Mouse (Mus musculus) spleen, adult 10 weeks (tissue): Measurements from ENCODE around the gene Rap1gds1. TPM values are rescaled to one million over a fixed set of nuclear protein-coding genes. Genes with fewer than 3 reads are reported as not detected.

Experiments used
- polyA plus RNA-seq: library from polyadenylated mRNA; stranded (reverse); fragments of 350-450 nt; fragmentation: Illumina TruSeq; extraction: RNeasy Lipid Tissue Mini Kit (QIAGEN cat#74804); gene quantifications from one replicate; pipeline ENCODE4 v1.2.3, GENCODE M21; 2015; ENCODE audit warnings: low replicate concordance; ENCODE audit not compliant: insufficient read depth

Rap1gds1 gene
- polyA plus RNA-seq: 94.7 TPM

DNA sequence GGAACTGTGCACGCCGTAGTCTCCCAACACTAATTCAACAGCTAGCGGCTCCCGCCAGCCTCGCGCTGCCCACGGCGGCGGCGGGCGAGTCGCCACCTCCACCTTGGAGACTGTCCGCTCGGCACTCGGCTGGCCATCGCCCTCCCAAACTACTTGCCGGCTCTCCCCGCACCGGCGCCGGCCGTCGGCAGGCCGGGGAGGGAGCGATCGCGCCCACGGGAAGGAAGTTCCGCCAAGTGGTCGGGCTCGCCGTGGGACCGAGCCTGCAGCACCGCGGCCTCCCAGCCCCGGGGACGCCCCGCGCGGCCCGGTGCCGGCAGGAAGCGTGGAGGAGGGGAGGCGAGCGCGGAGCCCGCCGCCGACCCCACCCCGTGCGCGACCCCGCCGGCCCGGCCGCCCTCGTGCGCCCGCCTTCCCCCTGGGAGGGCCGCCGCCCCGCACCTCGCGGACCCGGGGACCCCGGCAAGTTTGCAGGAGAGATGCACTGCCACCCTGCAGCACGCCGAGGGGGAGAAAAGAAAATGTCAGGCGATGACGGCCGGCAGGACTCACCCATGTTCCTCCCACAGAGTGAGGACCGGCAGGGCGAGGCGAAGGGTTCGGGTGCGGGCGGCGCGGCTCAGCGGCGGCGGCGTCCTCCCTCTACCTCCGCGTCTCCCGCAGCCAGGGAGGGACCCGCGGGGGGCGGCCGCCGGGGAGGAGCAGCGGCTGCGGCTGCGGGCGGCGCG is at the start of gene Rap1gds1:
Gene Rap1gds1, minus strand, starts transcription at position 718 of the 728 bp plus-strand sequence.

Other genes starting within 250 kb of the Rap1gds1 start
- not detected for gene Stpg2, start 130.5 kb upstream of the Rap1gds1 start, polyA plus RNA-seq